Mouse (Mus musculus) midbrain, embryonic 16.5 days (tissue): ENCODE measurements around the gene Ccdc120. TPM values are rescaled to one million over a fixed set of nuclear protein-coding genes. Genes with fewer than 3 reads are reported as not detected.

ENCODE experiments used
- ATAC-seq: fragments of 200-750 bp; cut with Nextera tagmentation; 2 replicates; pipeline ENCODE4 v1.8.0; 2017; ENCODE audit warnings: moderate TSS enrichment
- H3K27ac ChIP-seq: fragments of 300-500 bp; sonication (generic); 2 replicates; pipeline ENCODE4 v1.5.1; 2014; ENCODE audit warnings: mild to moderate bottlenecking, low read length, mixed read lengths
- H3K27me3 ChIP-seq: fragments of 300-500 bp; sonication (generic); 2 replicates; pipeline ENCODE4 v1.6.1; 2014; ENCODE audit warnings: low read depth, low read length, mixed read lengths; ENCODE audit not compliant: control insufficient read depth, insufficient read depth
- H3K36me3 ChIP-seq: fragments of 300-500 bp; sonication (generic); 2 replicates; pipeline ENCODE4 v1.6.1; 2014; ENCODE audit warnings: mild to moderate bottlenecking, low read length, moderate library complexity, mixed read lengths; ENCODE audit not compliant: control insufficient read depth, insufficient read depth
- H3K4me1 ChIP-seq: fragments of 300-500 bp; sonication (generic); 2 replicates; pipeline ENCODE4 v1.6.1; 2014; ENCODE audit warnings: mild to moderate bottlenecking, low read length, mixed read lengths; ENCODE audit not compliant: control insufficient read depth, insufficient read depth
- H3K4me2 ChIP-seq: fragments of 300-500 bp; sonication (generic); 2 replicates; pipeline ENCODE4 v1.6.1; 2014; ENCODE audit warnings: mild to moderate bottlenecking, low read length, mixed read lengths
- H3K4me3 ChIP-seq: fragments of 300-500 bp; sonication (generic); 2 replicates; pipeline ENCODE4 v1.5.1; 2014; ENCODE audit warnings: low read depth, mild to moderate bottlenecking, low read length, moderate library complexity, mixed read lengths
- H3K9ac ChIP-seq: fragments of 300-500 bp; sonication (generic); 2 replicates; pipeline ENCODE4 v1.6.1; 2014; ENCODE audit warnings: low read depth, low read length, mixed read lengths
- H3K9me3 ChIP-seq: fragments of 300-500 bp; sonication (generic); replicated peaks from 2 replicates; pipeline ENCODE4 v1.6.1; 2014; ENCODE audit warnings: mild to moderate bottlenecking, low read length, mixed read lengths; ENCODE audit not compliant: control insufficient read depth, poor library complexity, severe bottlenecking
- WGBS: fragments of 180-500 bp; shearing (Covaris S2); extraction: QIAGEN DNeasy Blood & Tissue Kit; methylation state at CpG from one replicate; pipeline ENCODE4 v1.1.7; 2014; 5-methylcytosine and 5-hydroxymethylcytosine counted together
- polyA plus RNA-seq: library from polyadenylated mRNA; unstranded; fragments of >200 nt; fragmentation: Nextera tagmentation; extraction: Ambion mirVana; gene quantifications from 2 replicates; pipeline ENCODE4 v1.2.1, GENCODE M21; 2015

Gene Ccdc120
- polyA plus RNA-seq = 71.6 and 76.4 TPM in 2 replicates

DNA sequence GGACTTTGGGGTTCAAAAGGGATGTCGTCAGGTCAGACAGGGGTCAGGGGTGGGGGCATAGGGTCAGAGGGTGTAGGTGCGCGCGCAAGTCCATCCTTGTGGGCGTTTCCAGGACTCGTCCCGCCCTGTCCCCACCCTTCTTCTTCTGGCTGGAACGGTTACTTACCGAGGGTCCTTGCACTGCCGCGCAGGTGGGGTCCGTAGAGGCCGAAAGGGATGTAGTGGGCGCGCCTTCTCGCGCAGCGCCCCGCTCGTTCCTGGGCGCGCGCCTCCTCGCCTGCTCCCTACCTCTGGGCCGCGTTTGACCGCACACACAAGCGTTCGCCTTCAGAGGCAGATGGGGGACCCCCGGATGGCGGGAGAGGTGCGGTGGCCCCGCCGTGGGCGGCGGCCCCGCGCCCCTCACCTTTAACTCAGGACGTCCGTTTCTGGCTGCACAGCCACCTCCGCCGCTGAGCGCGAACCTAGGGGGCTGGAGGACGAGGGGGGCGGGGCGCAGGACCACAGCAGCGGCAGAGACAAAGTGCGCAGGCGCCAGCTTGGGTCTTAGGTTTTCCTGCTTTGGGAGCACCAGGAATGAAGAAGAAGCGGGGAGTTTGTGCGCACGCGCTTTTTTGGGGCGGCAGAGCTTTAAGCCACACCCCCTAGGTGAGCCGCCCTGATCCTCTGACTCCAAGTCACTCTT, at the start of gene Ccdc120:
Gene Ccdc120 (minus strand): TSS at position 474 of the 685 bp plus-strand sequence.
- peak within 1 kb of the TSS; percentile 85 for H3K9ac ChIP-seq
- 7% methylated on average over 38 of the region's 56 CpGs for WGBS
- peak within 1 kb of the TSS; percentile 58 for H3K4me3 ChIP-seq
- peak; percentile 94 for ATAC-seq
- H3K27ac ChIP-seq = peak within 1 kb of the TSS; percentile 77
- peaks cover 7% of the 10 kb centered on the region for H3K4me1 ChIP-seq
- no peaks in the 10 kb centered on the region for H3K36me3 ChIP-seq
- peak within 1 kb of the TSS; percentile 57 for H3K4me2 ChIP-seq
- no peaks in the 10 kb centered on the region for H3K9me3 ChIP-seq
- H3K27me3 ChIP-seq = no peaks in the 10 kb centered on the region

DNA sequence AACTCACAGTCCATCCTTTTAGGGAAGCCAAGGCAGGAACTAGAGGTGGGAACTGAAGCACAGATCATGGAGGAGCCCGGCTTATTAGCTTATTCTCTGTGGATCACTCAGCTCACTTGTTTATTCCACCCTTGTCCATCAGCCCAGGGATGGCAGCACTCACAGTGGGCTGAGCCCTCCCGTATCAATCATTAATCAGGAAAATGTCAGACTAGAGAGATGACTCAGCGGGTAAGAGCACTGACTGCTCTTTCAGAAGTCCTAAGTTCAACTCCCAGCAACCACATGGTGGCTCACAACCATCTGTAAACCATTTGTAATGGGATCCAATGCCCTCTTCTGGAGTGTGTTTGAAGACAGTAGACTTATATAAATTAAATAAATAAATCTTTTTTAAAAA, 46.6 kb upstream of the Ccdc120 start:
- Histone ChIP-seq H3K27ac (no peak overlapping the region), H3K4me1 (no peaks in the 10 kb centered on the region), H3K9me3 (no peaks in the 10 kb centered on the region), H3K4me3 (no peak overlapping the region), H3K27me3 (no peaks in the 10 kb centered on the region), H3K4me2 (no peak overlapping the region), H3K9ac (no peak overlapping the region), H3K36me3 (peaks cover 5% of the 10 kb centered on the region)
- ATAC-seq = no peak
- WGBS = 79% methylated on average over 3 of the region's 3 CpGs

DNA sequence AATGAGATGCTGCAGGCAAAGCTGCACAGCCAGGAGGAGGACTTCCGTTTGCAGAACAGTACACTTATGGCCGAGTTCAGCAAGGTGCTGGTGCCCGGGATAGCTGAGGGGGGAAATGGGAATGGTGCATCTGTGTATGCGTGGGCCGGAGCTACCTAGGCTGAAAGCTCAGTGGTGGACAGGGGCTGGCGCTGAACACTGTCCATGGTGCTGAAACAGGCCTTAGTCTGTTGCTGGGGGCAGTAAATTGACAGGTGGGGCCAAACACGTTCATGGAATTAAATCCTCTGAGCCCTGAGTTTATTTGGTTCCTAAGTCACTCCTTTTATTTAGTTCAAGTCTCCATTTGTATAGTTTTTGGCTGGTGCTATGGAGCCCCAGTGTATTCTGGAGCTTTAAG, 44.3 kb upstream of the Ccdc120 start:
- 28% methylated on average over 7 of the region's 7 CpGs for WGBS
- Histone ChIP-seq H3K27me3 (no peaks in the 10 kb centered on the region), H3K9ac (no peak overlapping the region), H3K36me3 (peaks cover 4% of the 10 kb centered on the region), H3K27ac (no peak overlapping the region), H3K4me2 (no peak overlapping the region), H3K4me3 (no peak overlapping the region), H3K9me3 (no peaks in the 10 kb centered on the region), H3K4me1 (peaks cover 9% of the 10 kb centered on the region)
- no peak for ATAC-seq

DNA sequence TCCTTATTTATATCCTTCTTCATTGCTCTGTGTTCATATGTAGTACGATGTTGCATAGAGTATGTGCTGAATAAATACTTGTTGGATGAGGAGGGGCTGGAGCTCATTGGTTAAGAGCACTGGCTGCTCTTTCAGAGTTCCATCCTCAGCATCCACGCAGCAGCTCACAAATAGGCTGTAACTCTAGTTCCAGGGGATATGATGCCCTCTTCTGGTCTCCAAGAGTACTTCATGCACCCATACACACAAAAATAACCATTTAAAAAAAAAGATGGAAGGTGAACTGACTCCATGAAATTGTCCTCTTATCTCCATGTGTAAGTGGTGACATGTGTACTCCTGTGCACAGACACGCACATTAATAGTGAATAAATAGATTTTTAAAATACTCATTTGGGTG, 42.7 kb upstream of the Ccdc120 start:
- no peak for ATAC-seq
- H3K36me3 ChIP-seq = 0 out of 2 replicates have a peak, but pooled peaks cover 3% of the 10 kb centered on the region
- H3K27me3 ChIP-seq = no peaks in the 10 kb centered on the region
- no peak overlapping the region for H3K4me3 ChIP-seq
- no peak overlapping the region for H3K27ac ChIP-seq
- no peak overlapping the region for H3K9ac ChIP-seq
- no peak overlapping the region for H3K4me2 ChIP-seq
- H3K9me3 ChIP-seq = no peaks in the 10 kb centered on the region
- H3K4me1 ChIP-seq = peaks cover 9% of the 10 kb centered on the region
- 48% methylated on average over 3 of the region's 3 CpGs for WGBS

DNA sequence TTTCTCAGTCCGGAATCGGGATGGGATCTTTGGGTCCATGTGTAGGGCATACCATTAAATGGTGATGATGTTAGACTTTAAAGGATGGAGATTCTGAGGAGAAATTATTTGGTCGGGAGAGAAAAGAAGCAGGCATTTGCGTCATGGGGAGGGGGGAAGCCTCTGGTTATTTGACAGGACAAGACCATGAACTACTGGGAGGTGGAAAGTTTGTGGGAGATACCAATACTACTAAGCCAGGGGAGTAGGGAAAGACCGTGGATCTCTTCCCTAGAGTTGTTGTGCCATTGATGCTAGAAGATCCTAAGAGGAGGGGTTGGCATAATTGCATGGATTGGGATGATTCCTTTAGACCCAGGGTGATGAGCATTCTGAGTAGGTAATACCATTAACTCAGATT, 39.6 kb upstream of the Ccdc120 start:
- Histone ChIP-seq H3K4me2 (peak overlapping the region; percentile 80), H3K27ac (peak overlapping the region; percentile 68), H3K27me3 (no peaks in the 10 kb centered on the region), H3K9ac (peak overlapping the region; percentile 68), H3K36me3 (0 out of 2 replicates have a peak, but pooled peaks cover 3% of the 10 kb centered on the region), H3K9me3 (no peaks in the 10 kb centered on the region), H3K4me3 (peak overlapping the region; percentile 56), H3K4me1 (peaks cover 9% of the 10 kb centered on the region)
- no peak for ATAC-seq
- 34% methylated on average over 5 of the region's 5 CpGs for WGBS

DNA sequence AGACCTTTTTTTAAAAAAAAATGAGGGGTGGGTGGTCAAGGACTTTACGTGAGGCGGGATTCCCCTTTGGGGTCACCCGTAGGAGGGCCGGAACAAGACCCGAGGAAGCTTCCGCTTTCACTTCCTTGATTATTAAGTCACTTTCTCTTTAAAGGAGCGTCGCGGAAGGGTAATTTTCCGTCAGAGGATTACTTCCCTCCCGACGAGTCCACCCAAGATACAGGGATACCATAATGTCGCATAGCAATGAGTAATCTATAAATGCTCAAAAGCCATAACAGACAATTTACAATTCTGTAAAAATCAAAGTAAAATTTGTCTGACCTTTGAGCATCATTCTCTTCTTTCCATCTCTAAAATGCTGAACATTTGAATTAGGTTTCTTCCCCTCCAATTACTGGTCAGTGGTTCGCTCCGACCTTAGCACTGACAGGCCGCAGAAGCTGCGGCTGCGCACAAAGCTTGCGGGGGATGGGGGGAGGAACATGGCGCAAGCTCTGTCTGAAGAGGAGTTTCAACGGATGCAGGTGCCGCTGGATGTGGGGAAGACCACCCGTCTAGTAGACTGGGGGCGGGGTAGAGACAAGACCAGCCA, 38.9 kb upstream of the Ccdc120 start, which contains the start of gene Gripap1:
Gene Gripap1 (plus strand): TSS at position 224 of the 595 bp plus-strand sequence.
- no peaks in the 10 kb centered on the region for H3K27me3 ChIP-seq

DNA sequence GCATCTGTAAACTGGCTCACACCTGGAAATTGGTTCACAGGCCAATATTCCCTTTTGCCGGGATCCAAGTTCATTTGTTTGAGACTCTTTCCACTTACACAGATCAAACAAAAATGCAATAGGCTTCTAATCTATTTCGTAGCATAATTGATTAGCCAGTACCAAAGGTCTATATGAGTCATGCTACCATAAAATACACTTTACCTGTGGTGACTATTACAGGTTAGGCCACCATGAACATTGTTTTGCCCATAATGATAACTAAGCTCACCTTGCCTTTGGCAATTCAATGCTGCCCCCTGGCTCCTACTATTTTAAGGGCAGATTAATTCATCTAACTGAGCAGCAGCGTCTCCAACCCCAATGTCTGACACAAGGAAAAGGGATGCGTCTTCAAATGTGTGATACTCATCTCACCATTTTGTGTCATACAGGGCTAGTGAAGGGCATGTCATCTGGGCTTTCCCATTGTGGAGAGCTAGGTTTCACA, 31.9 kb upstream of the Ccdc120 start:
- H3K36me3 ChIP-seq = no peaks in the 10 kb centered on the region
- WGBS = 84% methylated on average over 4 of the region's 4 CpGs
- no peaks in the 10 kb centered on the region for H3K27me3 ChIP-seq
- no peak overlapping the region for H3K9ac ChIP-seq
- no peak overlapping the region for H3K4me3 ChIP-seq
- H3K4me1 ChIP-seq = no peaks in the 10 kb centered on the region
- no peaks in the 10 kb centered on the region for H3K9me3 ChIP-seq
- H3K27ac ChIP-seq = no peak overlapping the region
- no peak overlapping the region for H3K4me2 ChIP-seq
- ATAC-seq = no peak

More for the DNA sequence above, 38.9 kb upstream of the Ccdc120 start, which contains the start of gene Gripap1:
- Histone ChIP-seq H3K4me2 (peak within 1 kb of the TSS; percentile 80), H3K27ac (peak within 1 kb of the TSS; percentile 68), H3K9ac (peak within 1 kb of the TSS; percentile 68), H3K4me3 (peak within 1 kb of the TSS; percentile 56), H3K4me1 (peaks cover 9% of the 10 kb centered on the region), H3K36me3 (0 out of 2 replicates have a peak, but pooled peaks cover 3% of the 10 kb centered on the region), H3K9me3 (no peaks in the 10 kb centered on the region)
- ATAC-seq = peak; percentile 94
- WGBS = 18% methylated on average over 24 of the region's 24 CpGs

DNA sequence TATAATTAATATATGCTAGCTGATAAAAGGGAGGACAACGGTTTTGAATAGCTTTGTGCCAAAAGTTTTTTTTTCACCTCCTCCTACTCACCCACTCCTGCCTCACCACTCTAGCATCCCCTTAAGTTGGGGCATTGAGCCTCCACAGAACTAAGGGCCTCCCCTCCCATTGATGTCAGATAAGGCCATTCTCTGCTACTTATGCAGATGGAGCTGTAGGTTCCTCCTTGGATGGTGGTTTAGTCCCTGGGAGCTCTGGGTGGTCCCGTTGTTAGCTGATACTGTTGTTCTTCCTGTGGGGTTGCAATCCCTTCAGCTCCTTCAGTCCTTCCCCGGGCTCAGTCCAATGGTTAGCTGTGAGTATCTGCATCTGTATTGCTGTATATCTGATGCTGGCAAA, 28.6 kb upstream of the Ccdc120 start:
- no peak overlapping the region for H3K27ac ChIP-seq
- WGBS = 29% methylated on average over 3 of the region's 3 CpGs
- H3K4me1 ChIP-seq = no peaks in the 10 kb centered on the region
- no peak overlapping the region for H3K9ac ChIP-seq
- no peak overlapping the region for H3K4me3 ChIP-seq
- no peaks in the 10 kb centered on the region for H3K36me3 ChIP-seq
- no peak for ATAC-seq
- H3K27me3 ChIP-seq = no peaks in the 10 kb centered on the region
- no peaks in the 10 kb centered on the region for H3K9me3 ChIP-seq
- no peak overlapping the region for H3K4me2 ChIP-seq
